Mouse (Mus musculus) kidney, adult 18-20 months (tissue): ENCODE measurements around the gene Arpc2.

Experiments
- DNase-seq: peaks from one replicate; pipeline ENCODE4 v3.0.0; 2021

The Arpc2 gene

DNA sequence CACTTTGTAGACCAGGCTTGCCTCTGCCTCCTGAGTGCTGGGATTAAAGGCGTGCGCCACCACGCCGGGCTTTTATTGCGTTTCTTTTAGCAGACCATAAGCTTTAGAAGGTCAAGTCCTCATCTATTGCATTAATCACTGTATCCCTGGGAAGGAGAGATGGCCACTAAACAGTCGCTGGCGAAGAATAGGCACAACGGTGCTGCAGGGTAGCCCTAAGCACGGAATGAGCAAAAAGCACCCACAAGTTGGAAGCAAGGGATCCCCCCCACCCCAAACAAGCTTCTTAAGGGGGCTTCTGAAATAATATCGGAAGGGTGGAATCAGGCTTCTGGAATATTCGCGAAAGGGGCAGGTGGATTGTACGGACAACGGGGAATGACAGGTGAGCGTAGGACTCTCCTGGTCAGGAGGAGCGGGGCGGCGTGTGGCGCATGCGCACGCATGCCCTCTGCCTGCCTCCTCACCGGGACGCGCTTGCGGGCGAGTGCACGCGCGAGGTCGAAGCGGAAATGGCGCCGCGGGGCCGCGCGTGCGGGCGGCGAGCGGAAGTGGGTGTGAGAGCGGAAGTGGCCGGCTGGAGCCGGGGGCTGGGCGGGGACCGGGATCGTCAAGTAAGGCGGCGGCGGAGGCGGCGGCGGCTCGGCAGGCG, at the start of gene Arpc2:
Gene Arpc2, plus strand, starts transcription at position 147 of the 652 bp plus-strand sequence.
- peak; percentile 98 for DNase-seq

DNA sequence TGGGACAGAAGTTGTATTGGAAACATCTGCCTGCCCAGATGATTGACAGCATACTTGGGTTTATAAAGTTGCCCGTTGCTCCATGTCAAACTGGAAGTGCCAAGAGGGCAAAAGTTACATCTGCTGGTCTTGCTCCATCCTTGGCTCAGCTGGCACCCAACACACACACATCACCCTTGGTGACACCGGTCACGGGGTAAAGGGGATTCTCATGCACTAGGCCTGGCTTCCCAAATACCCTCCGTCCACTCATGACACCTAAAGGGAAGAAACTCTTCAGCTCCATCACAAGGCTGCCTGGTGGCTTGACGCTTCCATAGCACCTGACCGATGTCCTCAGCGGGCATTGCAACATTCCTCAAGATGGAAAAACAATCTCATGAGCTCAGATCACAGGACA, 45.4 kb upstream of the Arpc2 start:
- no peak for DNase-seq

DNA sequence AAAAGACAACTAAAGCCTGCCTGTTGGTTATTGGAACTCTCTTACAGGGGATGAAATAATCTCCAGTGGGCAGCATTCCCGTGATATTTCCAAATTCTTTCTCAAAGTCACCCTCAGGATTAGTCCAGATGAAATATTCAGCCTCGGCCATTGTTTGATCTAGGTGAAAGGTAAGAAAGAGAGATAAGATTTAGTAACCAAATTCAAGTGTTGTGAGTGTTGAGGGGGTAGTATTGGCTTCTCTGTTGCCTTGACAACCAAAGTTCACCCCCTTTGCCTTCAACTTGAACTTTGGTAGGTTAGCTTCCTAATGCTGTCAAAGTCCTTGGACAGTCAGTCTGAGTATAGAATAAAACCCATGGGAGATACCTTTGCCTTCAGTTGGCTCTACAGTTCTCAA, 43.2 kb upstream of the Arpc2 start:
- no peak for DNase-seq

DNA sequence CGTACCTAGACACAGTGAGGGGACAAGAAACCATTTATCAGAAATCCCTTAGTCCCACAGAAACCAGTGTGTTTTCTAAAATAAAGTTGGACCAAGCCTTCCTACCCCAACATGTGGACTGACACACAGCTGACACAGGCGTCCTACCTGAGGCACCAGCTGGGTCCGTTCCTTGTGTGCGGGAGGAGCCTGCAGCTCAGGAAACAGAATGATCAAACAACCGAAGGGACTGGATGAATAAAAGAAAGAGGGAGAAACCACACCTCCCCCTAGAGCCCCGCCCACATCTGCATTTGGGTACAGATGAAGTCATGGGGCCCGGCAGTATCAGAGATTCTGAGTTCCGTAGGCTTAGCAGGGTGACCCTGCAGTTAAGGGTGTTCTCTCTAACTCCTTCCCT, 41.4 kb upstream of the Arpc2 start, which contains the start of gene Cxcr1:
Gene Cxcr1, minus strand, starts transcription at position 187 of the 400 bp plus-strand sequence.
- no peak for DNase-seq

DNA sequence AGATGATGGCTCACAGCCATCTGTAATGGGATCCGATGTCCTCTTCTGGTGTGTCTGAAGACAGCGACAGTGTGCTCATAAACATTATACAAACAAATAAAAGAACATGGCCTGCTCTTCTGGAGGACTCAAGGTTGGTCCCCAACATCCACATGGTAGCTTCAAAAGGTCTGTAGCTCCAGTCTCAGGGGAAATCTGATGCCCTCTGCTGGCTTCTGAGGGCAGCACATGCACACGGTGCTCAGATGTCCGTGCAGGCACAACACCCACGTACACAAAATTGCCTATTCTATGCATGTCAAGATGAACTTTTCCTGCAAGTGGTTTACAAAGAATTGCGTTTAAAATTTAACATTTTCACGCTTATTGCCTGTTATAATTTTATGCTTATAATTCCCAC, 39.9 kb upstream of the Arpc2 start:
- peak; percentile 46 for DNase-seq

DNA sequence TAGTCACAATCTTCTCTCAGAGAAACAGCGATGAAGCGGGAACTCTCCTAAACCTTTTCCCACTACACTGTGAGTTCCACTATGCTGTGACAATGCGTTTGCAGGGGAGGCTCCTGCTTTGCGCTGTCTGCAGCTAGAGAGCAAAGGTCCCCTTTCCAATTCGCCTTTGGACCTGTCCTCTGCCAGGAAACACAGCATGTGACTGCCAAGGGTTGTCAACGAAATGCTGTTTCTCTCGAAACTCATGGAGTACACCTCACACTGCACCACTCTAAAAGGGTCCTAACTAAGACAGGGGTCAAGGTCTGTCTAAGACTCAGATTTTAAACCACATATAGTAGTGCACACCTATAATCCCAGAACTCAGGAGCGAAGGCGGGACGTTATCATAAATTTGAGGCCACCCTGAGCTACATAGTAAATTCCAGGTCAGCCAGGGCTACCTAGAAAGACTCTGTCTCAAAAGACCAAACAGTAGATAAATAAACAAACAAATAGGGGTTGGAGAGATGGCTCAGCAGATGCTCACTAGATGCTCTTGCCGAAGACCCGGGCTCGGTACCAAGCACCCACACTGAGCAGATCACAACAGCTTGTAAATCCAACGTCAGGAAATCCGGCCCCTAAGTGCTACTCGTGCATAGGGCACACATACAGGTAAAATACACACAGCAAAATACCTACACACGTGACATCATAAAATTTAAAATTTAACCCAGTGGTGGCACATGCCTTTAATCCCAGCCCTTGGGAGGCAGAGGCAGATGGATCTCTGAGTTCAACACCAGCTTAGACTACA, 39.1 kb upstream of the Arpc2 start:
- DNase-seq, result peak; percentile 63

DNA sequence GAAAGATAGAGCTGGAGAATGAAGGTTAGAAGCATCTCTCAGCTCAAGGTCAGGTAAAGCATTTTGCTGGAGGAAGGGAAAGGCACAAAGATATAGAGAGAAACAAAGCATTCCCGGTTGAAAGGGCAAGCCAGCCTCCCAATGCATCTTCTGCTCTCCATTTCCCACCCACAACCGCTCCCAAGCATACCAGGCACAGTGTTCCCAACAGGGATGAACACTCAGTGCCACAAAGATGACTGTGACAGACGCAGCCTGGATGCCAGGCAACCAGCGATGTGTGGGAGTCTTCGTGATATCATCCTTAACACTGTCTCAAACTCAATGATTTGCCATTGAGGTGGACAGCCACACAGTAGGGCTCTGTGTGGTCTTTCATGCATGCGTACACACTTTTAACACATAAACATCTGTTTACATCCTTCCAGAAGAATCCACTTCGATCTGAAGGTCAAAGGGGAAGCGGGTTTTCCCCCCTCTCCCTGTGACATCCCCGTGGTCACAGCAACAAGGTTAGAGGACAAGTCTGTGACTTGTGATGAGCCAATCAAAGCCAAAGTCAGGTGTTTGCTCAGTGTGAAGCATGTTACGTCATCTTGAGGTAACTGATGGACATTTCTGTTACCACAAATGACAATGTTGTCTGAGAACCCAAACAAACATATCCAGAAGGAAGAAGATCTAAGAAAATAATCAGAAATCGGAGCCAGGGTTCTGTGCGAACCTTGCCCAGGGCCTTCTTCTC, 38.0 kb upstream of the Arpc2 start:
- no peak for DNase-seq

DNA sequence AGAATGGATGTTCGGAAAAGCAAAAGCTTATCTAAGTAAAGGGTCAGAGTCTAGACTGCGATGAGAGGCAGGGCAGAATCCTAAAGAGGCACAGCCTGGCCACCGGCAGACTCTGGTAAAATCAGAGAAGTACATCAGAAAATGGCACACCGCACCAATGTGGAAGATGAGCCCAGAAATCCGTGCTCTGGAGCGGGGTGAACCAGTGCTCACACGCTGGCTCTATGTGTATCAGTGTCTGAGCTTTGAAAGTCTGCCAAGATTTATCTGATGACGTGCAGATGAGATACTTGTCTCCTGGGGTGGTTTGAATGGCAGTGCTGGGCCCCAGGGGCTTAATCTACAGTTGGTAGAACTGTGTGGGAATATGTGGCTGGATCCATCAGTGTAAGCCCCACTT, 36.8 kb upstream of the Arpc2 start:
- no peak for DNase-seq

DNA sequence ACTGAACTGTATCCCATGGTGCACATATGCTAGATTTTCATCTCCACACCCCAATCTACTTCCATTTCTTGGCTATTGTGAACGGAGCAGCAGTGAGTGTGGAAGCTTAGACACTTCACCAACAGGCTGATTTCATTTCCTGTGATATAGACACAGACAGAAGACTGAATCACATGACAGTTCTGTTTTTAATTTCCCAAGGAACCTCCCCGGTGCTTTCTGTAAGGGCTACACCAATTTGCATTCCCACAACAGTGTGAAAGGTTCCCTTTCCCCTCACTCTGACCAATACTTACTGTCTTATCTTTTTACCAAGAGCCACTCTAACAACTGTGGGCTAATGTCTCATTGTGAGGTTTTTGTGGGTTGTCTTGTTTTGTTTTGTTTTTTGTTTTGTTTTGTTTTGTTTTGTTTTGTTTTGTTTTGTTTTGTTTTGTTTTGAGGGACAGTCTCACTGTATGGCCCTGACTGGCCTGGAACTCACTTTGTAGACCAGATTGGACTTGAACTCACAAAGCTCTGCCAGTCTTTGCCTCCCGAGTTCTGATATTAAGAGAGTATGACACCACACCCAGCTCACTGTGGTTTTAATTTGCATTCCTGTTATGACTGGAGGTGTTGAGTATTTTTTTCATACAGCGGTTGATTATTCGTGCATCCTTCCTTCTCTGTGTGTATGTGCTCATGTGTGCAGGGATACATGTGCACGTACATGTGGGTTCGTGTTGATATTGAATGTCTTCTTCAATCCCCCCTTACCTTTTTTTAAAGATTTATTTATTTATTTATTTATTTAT, 34.6 kb upstream of the Arpc2 start:
- no peak for DNase-seq

DNA sequence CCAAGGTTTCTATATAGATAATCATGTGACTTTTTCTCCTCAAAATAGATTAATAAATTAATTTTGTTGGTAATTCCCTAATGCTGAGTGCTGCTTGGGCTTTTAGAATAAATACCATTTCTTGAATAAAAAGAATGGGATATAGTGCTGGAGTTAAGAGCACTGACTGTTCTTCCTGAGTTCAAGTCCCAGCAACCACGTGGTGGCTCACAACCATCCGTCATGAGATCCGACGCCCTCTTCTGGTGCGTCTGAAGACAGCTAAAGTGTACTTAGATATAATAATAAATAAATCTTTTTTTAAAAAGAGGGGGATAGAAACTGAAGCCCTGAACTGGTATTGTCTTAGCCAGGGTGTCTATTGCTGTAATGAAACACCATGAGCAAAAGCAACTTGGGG, 32.4 kb upstream of the Arpc2 start:
- no peak for DNase-seq

DNA sequence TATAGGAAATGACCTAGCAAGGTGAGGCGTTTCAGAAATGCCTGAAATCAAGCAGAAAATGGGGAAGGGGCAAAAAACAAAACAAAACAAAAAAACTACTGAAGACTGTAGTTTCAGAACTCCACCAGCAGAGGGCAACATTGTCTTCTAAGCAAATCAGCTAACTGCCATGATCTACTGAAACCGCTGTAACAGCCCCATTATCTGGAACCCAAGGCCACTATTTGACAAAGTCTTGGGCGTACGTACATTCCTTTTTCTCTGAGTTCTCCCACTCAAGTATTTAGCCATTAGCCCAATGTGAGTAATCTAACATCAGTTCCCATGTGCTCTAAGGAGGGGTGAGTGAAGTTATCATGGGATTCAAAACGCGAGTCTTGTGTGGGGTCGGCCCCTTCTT, 30.0 kb upstream of the Arpc2 start:
- DNase-seq, result peak; percentile 42

DNA sequence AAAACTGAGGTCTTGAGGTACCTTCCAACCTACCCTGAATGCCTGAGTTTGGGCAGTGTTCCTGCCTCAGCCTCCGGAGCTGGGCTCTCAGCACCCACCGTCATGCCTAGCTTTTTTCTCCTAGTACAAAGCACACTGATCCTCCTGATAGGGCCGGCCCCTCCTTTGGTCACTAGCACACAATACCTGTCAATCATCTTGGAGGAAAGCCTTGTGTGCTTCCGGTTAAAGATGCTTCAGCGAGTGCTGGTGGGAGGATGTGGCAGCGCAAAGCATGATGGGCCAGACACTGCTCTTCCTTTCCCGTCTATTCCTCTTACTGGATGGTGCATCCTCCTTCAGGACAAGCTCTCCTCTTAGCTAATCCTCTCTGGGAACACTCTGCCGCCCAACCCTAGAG, 29.2 kb upstream of the Arpc2 start:
- no peak for DNase-seq

DNA sequence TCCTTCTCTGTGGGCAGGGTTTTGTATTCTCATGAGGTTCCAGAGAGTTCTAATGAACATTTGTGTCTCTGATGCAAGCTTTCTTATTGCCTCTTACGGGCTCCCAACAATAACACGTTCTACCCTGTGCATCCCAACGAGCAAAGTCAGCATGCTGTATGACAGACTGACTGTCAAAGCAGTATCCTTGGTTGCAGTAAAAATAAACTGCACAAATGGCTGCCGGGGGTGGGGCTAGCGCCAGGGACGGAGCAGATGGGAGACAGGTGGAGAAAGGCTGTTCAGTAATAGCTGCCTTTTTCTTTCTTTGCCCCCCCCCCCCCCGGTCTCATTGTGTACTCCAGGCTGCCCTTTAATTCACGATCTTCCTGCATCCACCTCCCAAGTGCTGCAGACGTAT, 28.0 kb upstream of the Arpc2 start:
- DNase-seq, result no peak

DNA sequence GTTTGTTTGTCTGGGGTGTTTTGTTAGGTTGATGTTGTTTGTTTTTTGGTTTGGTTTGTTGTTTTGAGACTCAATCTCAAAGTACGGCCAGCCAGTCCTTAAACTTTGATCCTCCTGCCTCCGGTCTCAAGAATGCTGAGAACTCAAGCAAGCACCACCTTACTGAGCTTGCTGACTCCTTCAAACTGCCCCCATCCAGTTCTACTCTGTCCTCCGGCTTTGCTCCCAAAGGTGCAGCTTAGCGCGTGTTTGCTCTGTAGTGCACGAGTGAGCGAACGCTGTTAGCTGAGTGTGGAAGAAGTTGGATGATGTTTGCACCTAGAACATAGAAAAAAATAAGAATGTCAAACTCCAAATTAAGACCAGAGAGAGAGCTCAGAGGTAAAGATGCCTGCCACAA, 26.9 kb upstream of the Arpc2 start:
- no peak for DNase-seq

DNA sequence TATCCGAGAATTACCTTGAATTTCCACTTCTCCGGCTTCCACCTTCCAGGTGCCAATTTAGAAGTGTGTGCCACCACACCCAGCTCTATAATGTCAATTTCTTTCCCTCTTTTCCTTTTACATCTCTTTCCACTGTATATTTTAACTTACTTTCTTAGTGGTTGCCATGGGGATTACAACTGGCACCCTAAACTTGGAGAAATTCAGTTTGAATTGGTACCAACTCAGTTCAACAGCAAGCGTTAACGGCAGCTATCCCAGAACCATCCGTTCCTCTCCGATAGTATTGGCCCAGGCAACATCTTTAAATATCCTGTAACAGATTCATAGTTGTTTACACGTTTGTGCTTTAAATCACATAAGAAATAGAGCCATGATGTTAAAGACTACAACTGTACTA, 16.0 kb upstream of the Arpc2 start:
- DNase-seq, result no peak

DNA sequence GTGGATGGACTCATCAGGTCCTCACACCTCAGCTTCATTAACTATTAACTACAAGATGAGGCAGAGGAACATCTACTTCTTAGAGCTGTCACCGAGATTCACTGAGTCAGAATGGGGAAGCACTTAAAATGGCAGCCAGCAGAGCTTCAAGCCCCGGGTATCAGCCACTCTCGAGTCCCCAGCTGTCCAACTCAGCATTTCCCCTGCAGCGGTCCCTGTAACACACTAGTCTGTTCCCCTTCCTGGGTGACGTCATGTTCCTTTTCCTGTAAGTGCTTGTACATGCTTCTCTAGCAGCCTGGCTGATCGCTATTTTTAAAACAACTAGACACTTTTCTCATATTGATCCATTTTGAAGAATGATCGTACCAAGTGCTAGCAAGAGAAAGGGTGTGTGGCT, 8.6 kb upstream of the Arpc2 start:
- peak; percentile 60 for DNase-seq

DNA sequence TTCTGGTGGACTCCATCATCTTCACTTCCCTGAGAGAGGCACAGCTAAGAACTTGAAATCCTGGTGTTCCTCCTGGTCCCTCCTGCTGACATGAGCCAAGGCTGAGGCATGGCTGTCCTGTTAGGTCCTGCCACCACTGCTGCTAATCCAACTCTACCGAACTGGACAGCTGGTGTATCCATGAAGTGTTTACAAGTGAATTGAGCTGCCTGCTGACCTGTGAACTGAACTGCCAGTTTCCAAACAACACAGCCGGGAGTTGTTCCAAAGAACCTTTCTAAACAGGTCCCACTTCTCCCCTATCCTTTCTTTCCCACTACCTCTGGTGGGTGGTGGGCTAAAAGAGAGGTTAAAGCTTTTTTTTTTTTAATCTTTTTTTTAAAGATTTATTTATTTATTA, 5.9 kb upstream of the Arpc2 start:
- no peak for DNase-seq

DNA sequence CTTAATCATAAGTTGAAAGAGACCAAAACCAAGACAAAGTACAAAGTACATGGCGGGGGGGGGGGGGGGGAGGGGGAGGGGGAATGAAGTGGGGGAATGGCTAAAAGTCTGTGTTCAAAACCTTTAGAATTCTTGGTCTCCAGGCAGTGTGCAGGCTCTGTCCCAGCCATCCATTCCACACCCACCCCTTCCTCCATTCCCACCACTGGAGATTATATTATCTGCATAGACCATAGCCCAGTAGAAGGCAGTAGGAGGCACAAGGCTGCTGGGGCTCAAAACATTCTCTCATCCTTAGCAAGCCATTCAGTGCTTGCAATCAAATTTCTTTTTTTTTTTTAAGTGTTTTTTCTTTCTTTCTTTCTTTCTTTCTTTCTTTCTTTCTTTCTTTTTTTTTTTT, 4.9 kb upstream of the Arpc2 start:
- DNase-seq, result no peak

DNA sequence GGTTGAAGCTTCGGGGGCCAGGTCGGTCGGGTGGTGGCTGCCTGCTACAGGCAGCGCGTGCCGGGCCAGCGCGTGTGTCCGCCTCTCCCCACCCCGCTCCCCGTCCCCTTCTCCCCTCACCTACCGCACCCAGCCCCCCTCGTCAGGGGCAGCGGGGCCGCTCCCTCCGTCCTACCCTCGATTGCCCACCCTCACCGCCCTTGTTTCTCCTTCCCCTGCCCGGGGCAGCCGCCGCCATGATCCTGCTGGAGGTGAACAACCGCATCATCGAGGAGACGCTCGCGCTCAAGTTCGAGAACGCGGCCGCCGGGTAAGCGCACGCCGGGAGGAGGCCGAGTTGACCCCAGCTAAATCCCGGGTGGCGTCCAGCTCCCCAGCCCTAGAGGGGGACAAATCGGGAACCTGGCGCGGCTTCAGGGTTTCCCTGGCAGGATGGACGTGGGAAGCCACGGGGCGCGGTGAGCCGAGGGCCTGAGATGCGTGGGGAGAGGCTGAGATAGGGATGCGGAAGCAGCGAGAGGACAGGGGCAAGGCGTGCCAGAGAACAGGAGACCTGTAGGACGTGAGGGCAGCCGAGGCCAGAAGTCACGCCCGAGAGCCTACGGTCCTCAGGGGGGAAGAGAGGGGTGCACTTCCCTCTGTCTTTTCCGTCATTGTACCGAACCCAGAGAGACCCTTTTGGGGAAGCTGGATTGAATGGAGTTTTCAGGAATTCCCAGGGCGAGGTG, 870 bp downstream of the Arpc2 start:
- DNase-seq, result peak; percentile 59

DNA sequence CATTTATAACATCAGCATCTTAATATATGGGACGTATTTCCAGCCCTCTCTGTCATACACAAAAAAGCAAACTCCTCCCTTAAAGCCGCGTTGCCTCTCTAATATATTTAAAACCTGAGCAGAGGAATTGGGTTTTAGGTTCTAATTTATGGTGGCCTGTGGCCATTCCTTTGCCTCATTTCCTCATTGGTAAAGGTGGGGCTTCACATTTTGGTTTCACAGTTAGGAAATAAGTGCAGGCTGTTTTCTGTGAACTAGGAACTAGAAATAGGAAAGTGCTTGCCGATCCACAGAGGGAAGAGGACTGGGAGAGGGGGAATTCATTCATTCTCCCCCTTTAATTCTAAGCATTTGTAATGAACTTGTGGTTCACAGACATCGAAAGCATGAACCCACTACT, 1.8 kb downstream of the Arpc2 start:
- DNase-seq, result no peak

DNA sequence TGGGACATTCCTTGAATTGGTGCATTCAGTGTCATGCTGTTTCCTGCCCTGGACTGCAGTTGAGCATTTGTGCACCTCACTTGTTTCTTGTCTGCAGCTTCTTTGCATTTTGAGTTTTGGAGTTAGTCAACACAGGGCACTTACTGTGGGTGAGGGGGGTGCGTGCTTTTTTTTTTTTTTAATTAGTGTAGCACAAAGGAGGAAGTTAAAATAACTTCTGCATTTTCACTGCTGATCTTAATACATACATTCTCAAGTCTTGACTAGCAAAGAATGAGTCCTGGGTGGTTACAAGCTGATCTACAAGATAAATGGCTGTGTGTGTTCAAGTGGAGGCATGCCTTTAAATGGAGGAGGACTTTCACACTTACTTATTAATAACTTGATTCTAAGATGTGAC, 2.3 kb downstream of the Arpc2 start:
- DNase-seq, result no peak

DNA sequence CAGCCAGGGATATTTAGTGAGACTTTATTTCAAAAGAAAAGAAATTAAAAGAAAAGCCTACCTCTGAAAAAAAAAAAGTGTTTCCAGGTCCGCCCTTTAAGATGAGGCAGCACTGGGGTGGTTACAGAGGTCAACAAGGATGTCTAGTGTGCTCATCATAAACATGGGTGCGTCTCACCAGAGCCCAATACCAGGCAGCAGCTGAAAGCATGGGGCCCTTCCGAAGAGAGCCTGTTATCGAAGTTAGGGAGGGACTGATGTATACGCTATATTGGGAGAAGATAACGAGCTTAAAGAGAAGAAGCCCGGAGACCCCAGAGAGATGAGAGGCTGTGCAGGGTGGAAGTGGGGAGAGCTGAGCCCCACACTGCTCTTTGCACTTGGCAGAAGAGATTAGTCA, 3.3 kb downstream of the Arpc2 start:
- no peak for DNase-seq
